Mouse (Mus musculus) hindbrain, embryonic 14.5 days (tissue): ENCODE data around the gene Edem2. TPM values are rescaled to one million over a fixed set of nuclear protein-coding genes. Genes with fewer than 3 reads are reported as not detected.

Experiments
- ATAC-seq: fragments of 200-750 bp; cut with Nextera tagmentation; 2 replicates; pipeline ENCODE4 v1.8.0; 2017; ENCODE audit warnings: moderate number of reproducible peaks, mild to moderate bottlenecking, moderate TSS enrichment, moderate library complexity; ENCODE audit not compliant: low FRiP score
- DNase-seq: peaks from one replicate; pipeline ENCODE4 v3.0.0-alpha.2; 2015; ENCODE audit warnings: low spot score
- H3K27ac ChIP-seq: fragments of 300-500 bp; sonication (generic); 2 replicates; pipeline ENCODE4 v1.5.1; 2014; ENCODE audit warnings: mild to moderate bottlenecking, moderate library complexity
- H3K27me3 ChIP-seq: fragments of 300-500 bp; sonication (generic); 2 replicates; pipeline ENCODE4 v1.6.1; 2014; ENCODE audit warnings: mild to moderate bottlenecking, low read length, mixed read lengths; ENCODE audit not compliant: control insufficient read depth, insufficient read depth
- H3K36me3 ChIP-seq: fragments of 300-500 bp; sonication (generic); replicated peaks from 2 replicates; pipeline ENCODE4 v1.6.1; 2014; ENCODE audit not compliant: control insufficient read depth, insufficient read depth
- H3K4me1 ChIP-seq: fragments of 300-500 bp; sonication (generic); replicated peaks from 2 replicates; pipeline ENCODE4 v1.6.1; 2014; ENCODE audit warnings: antibody characterized with exemption, low read length, mixed read lengths; ENCODE audit not compliant: control insufficient read depth, insufficient read depth
- H3K4me2 ChIP-seq: fragments of 300-500 bp; sonication (generic); replicated peaks from 2 replicates; pipeline ENCODE4 v1.6.1; 2014; ENCODE audit warnings: mild to moderate bottlenecking, moderate library complexity
- H3K4me3 ChIP-seq: fragments of 300-500 bp; sonication (generic); replicated peaks from 2 replicates; pipeline ENCODE4 v1.5.1; 2014; ENCODE audit warnings: mild to moderate bottlenecking, low read length
- H3K9ac ChIP-seq: fragments of 300-500 bp; sonication (generic); 2 replicates; pipeline ENCODE4 v1.6.1; 2014
- H3K9me3 ChIP-seq: fragments of 300-500 bp; sonication (generic); 2 replicates; pipeline ENCODE4 v1.6.1; 2016; ENCODE audit warnings: low read length; ENCODE audit not compliant: control insufficient read depth
- WGBS: fragments of 180-500 bp; shearing (Covaris S2); extraction: QIAGEN DNeasy Blood & Tissue Kit; methylation state at CpG from one replicate; pipeline ENCODE4 v1.1.7; 2014; 5-methylcytosine and 5-hydroxymethylcytosine counted together
- polyA plus RNA-seq: library from polyadenylated mRNA; unstranded; fragments of >200 nt; fragmentation: Nextera tagmentation; extraction: Ambion mirVana; gene quantifications from 2 replicates; pipeline ENCODE4 v1.2.1, GENCODE M21; 2014

Gene Edem2
- polyA plus RNA-seq, result 34.2 and 38.6 TPM in 2 replicates

DNA sequence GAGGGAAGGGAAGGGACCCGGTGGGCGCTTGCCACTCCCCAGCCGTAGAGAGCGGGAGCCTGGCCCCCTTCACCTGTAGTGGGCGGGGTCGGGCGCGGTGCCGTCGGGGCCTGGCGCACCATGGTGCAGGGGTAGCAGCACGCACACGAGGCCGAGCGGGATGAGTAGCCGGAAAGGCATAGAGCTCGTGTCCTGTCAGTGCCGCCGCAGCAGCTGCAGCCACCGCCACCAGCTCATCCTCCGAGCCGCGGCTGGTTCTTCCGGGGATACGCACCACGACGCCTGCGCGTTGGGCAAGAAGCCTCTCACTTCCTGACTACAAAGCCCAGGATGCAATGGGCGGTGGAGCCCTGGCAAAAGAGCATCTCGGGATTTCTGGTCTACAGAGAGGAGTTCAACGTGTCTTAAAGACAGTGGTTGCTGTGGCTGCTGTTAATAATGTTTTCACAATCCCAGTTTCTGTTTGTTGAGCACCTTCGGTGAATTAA lies at the start of gene Edem2:
Gene Edem2, minus strand, starts transcription at position 318 of the 488 bp plus-strand sequence.
- ATAC-seq, result peak; percentile 95
- no peaks in the 10 kb centered on the region for H3K9me3 ChIP-seq
- WGBS, result under 1% methylated on average over 32 of the region's 33 CpGs
- H3K4me3 ChIP-seq, result peak within 1 kb of the TSS; percentile 77
- 0 out of 2 replicates have a peak within 1 kb of the TSS, but pooled peaks have one; percentile 38 for H3K27ac ChIP-seq
- H3K36me3 ChIP-seq, result peaks cover 22% of the 10 kb centered on the region
- H3K27me3 ChIP-seq, result no peaks in the 10 kb centered on the region
- H3K4me2 ChIP-seq, result peak within 1 kb of the TSS; percentile 88
- peaks cover 7% of the 10 kb centered on the region for H3K4me1 ChIP-seq
- DNase-seq, result peak; percentile 95
- peak within 1 kb of the TSS; percentile 86 for H3K9ac ChIP-seq

GRCm38 (mm10) chr2:155779066-155779465 lies 49.8 kb upstream of the Edem2 start:
- no peak overlapping the region for H3K4me3 ChIP-seq
- no peak overlapping the region for H3K27ac ChIP-seq
- no peak overlapping the region for H3K9ac ChIP-seq
- no peaks in the 10 kb centered on the region for H3K9me3 ChIP-seq
- H3K4me2 ChIP-seq, result no peak overlapping the region
- WGBS, result 44% methylated on average over 6 of the region's 7 CpGs
- no peaks in the 10 kb centered on the region for H3K36me3 ChIP-seq
- peaks cover 26% of the 10 kb centered on the region for H3K4me1 ChIP-seq
- no peaks in the 10 kb centered on the region for H3K27me3 ChIP-seq
- ATAC-seq (no peak), DNase-seq (no peak)

DNA sequence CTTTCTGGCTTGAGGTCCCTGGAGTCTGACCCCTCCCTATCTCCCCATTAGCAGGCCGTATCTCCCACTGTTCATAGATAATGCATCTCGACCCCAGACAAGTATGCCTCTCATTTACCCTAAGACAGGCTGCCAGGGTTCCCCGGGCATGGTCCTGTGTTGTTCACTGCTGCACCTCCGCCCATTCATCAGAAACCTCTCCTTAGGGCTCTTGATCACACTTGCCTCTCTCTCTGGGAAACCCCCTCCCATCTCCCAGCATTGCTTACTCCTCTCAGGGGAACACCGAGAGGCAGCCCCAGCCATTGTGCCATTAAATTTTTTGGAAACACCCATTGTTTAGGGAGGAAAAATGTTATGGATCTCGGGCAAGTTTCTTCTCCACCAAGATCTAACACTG lies 48.7 kb upstream of the Edem2 start:
- WGBS, result 42% methylated on average over 6 of the region's 6 CpGs
- no peaks in the 10 kb centered on the region for H3K36me3 ChIP-seq
- no peaks in the 10 kb centered on the region for H3K27me3 ChIP-seq
- H3K27ac ChIP-seq, result no peak overlapping the region
- no peak for DNase-seq
- H3K9ac ChIP-seq, result no peak overlapping the region
- H3K9me3 ChIP-seq, result no peaks in the 10 kb centered on the region
- no peak overlapping the region for H3K4me3 ChIP-seq
- H3K4me1 ChIP-seq, result peaks cover 26% of the 10 kb centered on the region
- peak overlapping the region; percentile 79; the same call in 1 of the 2 replicates for H3K4me2 ChIP-seq
- no peak for ATAC-seq

- ATAC-seq, result no peak
- 42% methylated on average over 4 of the region's 4 CpGs for WGBS
- Histone ChIP-seq H3K4me3 (no peak overlapping the region), H3K4me2 (peak overlapping the region; percentile 79), H3K27me3 (no peaks in the 10 kb centered on the region), H3K36me3 (no peaks in the 10 kb centered on the region), H3K27ac (no peak overlapping the region), H3K4me1 (peaks cover 26% of the 10 kb centered on the region), H3K9me3 (no peaks in the 10 kb centered on the region), H3K9ac (no peak overlapping the region)
- DNase-seq, result no peak
Measured at GRCm38 (mm10) chr2:155777688-155777985, 48.4 kb upstream of the Edem2 start.

GRCm38 (mm10) chr2:155776824-155777687 lies 47.8 kb upstream of the Edem2 start:
- H3K27ac ChIP-seq, result no peak overlapping the region
- no peaks in the 10 kb centered on the region for H3K27me3 ChIP-seq
- ATAC-seq, result no peak
- H3K9me3 ChIP-seq, result no peaks in the 10 kb centered on the region
- peak overlapping the region; percentile 79 for H3K4me2 ChIP-seq
- no peak overlapping the region for H3K4me3 ChIP-seq
- H3K36me3 ChIP-seq, result no peaks in the 10 kb centered on the region
- DNase-seq, result no peak
- H3K9ac ChIP-seq, result peak overlapping the region; percentile 96; the same call in 1 of the 2 replicates
- WGBS, result 70% methylated on average over 10 of the region's 10 CpGs
- H3K4me1 ChIP-seq, result peaks cover 26% of the 10 kb centered on the region

GRCm38 (mm10) chr2:155775685-155776263 lies 46.5 kb upstream of the Edem2 start:
- Histone ChIP-seq H3K36me3 (no peaks in the 10 kb centered on the region), H3K4me3 (peak overlapping the region; percentile 79), H3K27ac (peak overlapping the region; percentile 93), H3K4me2 (peak overlapping the region; percentile 79), H3K4me1 (peaks cover 26% of the 10 kb centered on the region), H3K9ac (peak overlapping the region; percentile 96), H3K27me3 (no peaks in the 10 kb centered on the region), H3K9me3 (no peaks in the 10 kb centered on the region)
- ATAC-seq (peak; percentile 76), DNase-seq (peak; percentile 53)
- WGBS, result under 1% methylated on average over 43 of the region's 44 CpGs

DNA sequence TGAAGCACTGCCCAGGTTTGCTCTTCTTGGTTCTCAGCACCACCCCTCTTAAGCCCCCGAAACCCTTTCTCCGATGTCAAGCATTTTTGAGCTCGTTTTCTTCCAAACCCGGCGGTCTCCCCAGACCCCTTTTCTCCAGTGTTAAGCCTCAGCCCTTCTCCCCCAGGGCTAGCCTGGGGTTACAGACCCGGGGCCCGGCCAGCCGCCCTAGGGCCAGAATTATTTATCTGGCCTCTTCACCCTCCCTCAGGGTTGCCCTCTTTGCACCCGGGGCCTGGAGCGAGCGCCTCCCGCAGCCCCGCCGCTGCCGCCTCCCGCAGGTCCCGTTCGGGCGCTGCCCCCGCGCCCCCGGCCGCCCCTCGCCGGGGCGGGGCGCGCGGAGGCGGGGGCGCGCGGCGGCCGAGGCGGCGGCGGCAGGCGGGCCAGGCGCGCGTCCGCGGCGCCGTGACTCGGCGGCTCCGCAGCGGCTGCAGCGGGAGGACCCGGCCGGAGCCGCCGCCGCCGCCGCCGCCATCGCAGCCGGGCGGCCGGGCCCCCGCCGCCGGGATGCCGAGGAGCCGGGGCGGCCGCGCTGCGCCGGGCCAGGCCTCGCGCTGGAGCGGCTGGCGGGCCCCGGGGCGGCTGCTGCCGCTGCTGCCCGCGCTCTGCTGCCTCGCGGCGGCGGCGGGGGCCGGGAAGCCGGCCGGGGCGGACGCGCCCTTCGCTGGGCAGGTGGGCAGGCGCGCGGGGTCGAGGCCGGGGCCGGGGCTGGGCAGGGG lies 45.8 kb upstream of the Edem2 start, which contains the start of gene Mmp24:
Gene Mmp24, plus strand, starts transcription at position 416 of the 758 bp plus-strand sequence.
- WGBS, result 3% methylated on average over 38 of the region's 100 CpGs
- DNase-seq (no peak), ATAC-seq (0 out of 2 replicates have a peak, but pooled peaks have one; percentile 3)

GRCm38 (mm10) chr2:155774261-155774926 lies 45.1 kb upstream of the Edem2 start:
- Histone ChIP-seq H3K27ac (peak overlapping the region; percentile 93; the same call in 1 of the 2 replicates), H3K9ac (peak overlapping the region; percentile 96), H3K27me3 (no peaks in the 10 kb centered on the region), H3K4me1 (peaks cover 26% of the 10 kb centered on the region), H3K4me3 (peak overlapping the region; percentile 48), H3K9me3 (no peaks in the 10 kb centered on the region), H3K4me2 (peak overlapping the region; percentile 79), H3K36me3 (no peaks in the 10 kb centered on the region)
- no peak for ATAC-seq
- WGBS, result 59% methylated on average over 11 of the region's 11 CpGs
- no peak for DNase-seq

More for the DNA sequence above, 45.8 kb upstream of the Edem2 start, which contains the start of gene Mmp24:
- H3K36me3 ChIP-seq, result no peaks in the 10 kb centered on the region
- H3K4me1 ChIP-seq, result peaks cover 26% of the 10 kb centered on the region
- H3K9me3 ChIP-seq, result no peaks in the 10 kb centered on the region
- H3K27me3 ChIP-seq, result no peaks in the 10 kb centered on the region
- peak within 1 kb of the TSS; percentile 96 for H3K9ac ChIP-seq
- peak within 1 kb of the TSS; percentile 93 for H3K27ac ChIP-seq
- H3K4me2 ChIP-seq, result peak within 1 kb of the TSS; percentile 79
- peak within 1 kb of the TSS; percentile 79 for H3K4me3 ChIP-seq
